Mouse (Mus musculus): ENCODE data around the gene Sema3a.
"Not testable (repeated sequence)": the region's sequence is repeated elsewhere in the genome, so short reads cannot be mapped to it uniquely, and the experiment has no call there.

Gene Sema3a

GRCm38 (mm10) chr5:13421276-13421925, 296.2 kb downstream of the Sema3a start:
- no peak for DNase-seq (ENCODE audit: low read depth, low spot score)

- no peak for DNase-seq (ENCODE audit: low read depth, low spot score)
Measured at GRCm38 (mm10) chr5:13428702-13429101, 303.5 kb downstream of the Sema3a start.

GRCm38 (mm10) chr5:13431827-13432226, 306.6 kb downstream of the Sema3a start:
- no peak for DNase-seq (ENCODE audit: low read depth, low spot score)

- no peak for DNase-seq (ENCODE audit: low read depth, low spot score)
Measured at GRCm38 (mm10) chr5:13432574-13432973, 307.4 kb downstream of the Sema3a start.

- DNase-seq (ENCODE audit: low read depth, low spot score) = no peak
Measured at GRCm38 (mm10) chr5:13433303-13433702, 308.1 kb downstream of the Sema3a start.

GRCm38 (mm10) chr5:13441112-13441511, 315.9 kb downstream of the Sema3a start:
- DNase-seq (ENCODE audit: low read depth, low spot score) = no peak

GRCm38 (mm10) chr5:13460182-13461001, 335.2 kb downstream of the Sema3a start:
- DNase-seq (ENCODE audit: low read depth, low spot score) = no peak

GRCm38 (mm10) chr5:13468856-13469255, 343.6 kb downstream of the Sema3a start:
- DNase-seq (ENCODE audit: low read depth, low spot score) = no peak

GRCm38 (mm10) chr5:13469401-13469800, 344.2 kb downstream of the Sema3a start:
- DNase-seq (ENCODE audit: low read depth, low spot score) = no peak

GRCm38 (mm10) chr5:13470057-13470905, 345.1 kb downstream of the Sema3a start:
- no peak for DNase-seq (ENCODE audit: low read depth, low spot score)

GRCm38 (mm10) chr5:13477653-13478052, 352.4 kb downstream of the Sema3a start:
- DNase-seq (ENCODE audit: low read depth, low spot score) = no peak

- no peak for DNase-seq (ENCODE audit: low read depth, low spot score)
Measured at GRCm38 (mm10) chr5:13488671-13489070, 363.5 kb downstream of the Sema3a start.

GRCm38 (mm10) chr5:13495967-13496366, 370.8 kb downstream of the Sema3a start:
- DNase-seq (ENCODE audit: low read depth, low spot score) = not testable (repeated sequence)

GRCm38 (mm10) chr5:13499835-13500234, 374.6 kb downstream of the Sema3a start:
- no peak for DNase-seq (ENCODE audit: low read depth, low spot score)

GRCm38 (mm10) chr5:13505839-13506499, 380.8 kb downstream of the Sema3a start:
- DNase-seq (ENCODE audit: low read depth, low spot score) = no peak

GRCm38 (mm10) chr5:13509163-13509562, 383.9 kb downstream of the Sema3a start:
- no peak for DNase-seq (ENCODE audit: low read depth, low spot score)

- no peak for DNase-seq (ENCODE audit: low read depth, low spot score)
Measured at GRCm38 (mm10) chr5:13517018-13517417, 391.8 kb downstream of the Sema3a start.

GRCm38 (mm10) chr5:13525597-13525996, 400.4 kb downstream of the Sema3a start:
- no peak for DNase-seq (ENCODE audit: low read depth, low spot score)

GRCm38 (mm10) chr5:13527037-13527464, 401.8 kb downstream of the Sema3a start:
- DNase-seq (ENCODE audit: low read depth, low spot score) = no peak

GRCm38 (mm10) chr5:13529226-13529625, 404.0 kb downstream of the Sema3a start:
- no peak for DNase-seq (ENCODE audit: low read depth, low spot score)

- DNase-seq (ENCODE audit: low read depth, low spot score) = no peak
Measured at GRCm38 (mm10) chr5:13547472-13548209, 422.4 kb downstream of the Sema3a start.
